Mouse (Mus musculus): ENCODE results near the gene Tiam2. TPM values are rescaled to one million over a fixed set of nuclear protein-coding genes. Genes with fewer than 3 reads are reported as not detected.

Gene Tiam2
- total RNA-seq, 2 experiments from 2014 or later = 2.7 to 2.8 TPM

DNA sequence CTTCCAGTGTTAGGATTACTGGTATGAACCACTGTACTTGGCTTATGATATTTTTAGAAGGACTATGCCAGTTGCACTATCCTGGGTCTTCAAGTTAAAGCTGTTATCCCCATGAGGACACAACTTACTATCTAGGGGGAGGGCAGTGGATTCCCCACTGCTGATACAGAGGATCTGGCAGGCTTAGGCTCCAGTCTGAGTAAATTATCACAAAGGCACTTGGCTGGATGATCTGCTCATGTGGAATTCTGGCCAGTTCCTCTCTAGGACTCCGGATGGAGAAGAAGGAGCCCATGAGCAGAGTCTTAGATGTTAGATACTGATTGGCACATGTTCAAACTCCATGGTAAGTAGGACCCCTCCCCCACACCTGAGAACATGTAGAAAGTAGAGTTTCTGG is 59.0 kb downstream of the Tiam2 start:
- DNase-seq = no peak
- intact Hi-C loops (cut with DNase I) = no loop called here

DNA sequence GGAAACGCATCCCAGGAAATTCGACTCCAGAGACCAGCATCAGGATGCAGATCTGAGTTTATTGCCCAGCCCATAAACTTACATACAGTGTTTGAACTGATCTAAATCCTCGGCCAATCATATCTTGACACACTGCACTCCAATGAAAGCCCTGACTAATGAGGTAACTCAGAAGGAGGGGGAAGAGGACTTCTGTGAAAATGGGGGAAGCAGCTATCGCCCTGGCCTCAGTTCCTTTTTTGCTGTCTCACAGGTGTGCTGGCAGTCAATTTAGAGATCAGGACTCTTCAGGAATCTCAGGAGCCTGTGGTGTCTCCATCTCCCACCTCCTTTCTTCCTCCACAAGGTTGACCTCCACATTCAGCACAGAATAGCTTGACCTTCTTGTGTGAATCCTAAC is 61.4 kb downstream of the Tiam2 start:
- intact Hi-C loops (cut with DNase I) = no loop called here
- no peak for DNase-seq

DNA sequence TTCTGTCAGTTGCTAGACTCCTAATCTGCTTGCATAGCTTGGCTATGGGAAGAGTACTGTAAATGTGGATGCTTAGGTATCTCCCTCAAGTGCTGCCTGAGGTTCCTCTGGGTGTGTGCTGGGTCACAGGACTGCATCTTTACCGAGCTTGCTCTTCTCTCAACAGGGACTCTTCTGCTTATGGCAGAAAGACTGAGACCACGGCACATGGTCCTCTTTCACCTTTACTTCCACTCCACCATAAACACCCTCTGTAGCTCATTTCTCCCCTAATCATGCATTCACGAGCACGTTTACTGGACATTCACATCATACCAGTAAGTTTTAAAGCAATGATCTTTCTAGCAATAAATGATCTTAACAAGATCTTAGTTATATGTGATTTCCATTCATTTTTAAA is 63.4 kb downstream of the Tiam2 start:
- DNase-seq = no peak
- intact Hi-C loops (cut with DNase I) = no loop called here

DNA sequence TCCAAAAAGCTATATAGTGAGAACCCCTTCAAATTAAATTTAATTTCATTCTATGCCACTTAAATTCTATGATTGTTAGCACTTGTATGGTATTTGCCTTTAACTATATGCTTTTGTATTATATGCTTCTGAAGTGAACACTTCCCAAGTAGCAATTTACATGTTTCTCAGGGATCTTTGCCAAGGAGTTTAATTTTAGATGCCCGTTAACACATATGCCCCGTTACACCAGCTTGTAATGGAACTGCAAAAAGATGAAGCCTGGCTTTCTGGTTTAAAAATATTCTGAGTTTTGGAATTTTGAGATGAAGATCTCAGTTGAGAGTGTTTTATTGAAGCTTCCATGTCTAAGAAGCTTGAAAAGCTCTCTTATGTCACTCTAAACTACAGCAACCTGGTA is 67.6 kb downstream of the Tiam2 start:
- intact Hi-C loops (cut with DNase I) = no loop called here
- no peak for DNase-seq

DNA sequence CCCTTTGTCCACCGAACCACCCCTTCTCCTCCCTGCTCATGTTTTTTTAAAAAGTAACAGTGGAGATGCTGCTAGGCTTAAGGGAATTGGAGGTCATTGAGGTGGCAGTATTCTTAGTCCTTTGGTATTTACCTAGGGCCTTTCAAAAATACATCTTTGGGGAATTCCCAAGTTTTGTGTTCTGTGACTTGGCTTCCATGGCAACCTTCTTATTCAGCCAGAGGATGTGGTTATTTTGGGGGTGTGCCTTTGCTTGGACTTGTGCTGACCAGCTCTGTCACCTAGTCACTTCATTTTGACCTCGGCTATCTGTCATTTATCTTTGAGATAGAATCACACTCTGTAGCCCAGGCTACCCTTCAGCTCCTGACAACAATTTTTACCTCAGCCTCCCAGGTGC is 68.6 kb downstream of the Tiam2 start:
- no peak for DNase-seq
- intact Hi-C loops (cut with DNase I) = no loop called here

DNA sequence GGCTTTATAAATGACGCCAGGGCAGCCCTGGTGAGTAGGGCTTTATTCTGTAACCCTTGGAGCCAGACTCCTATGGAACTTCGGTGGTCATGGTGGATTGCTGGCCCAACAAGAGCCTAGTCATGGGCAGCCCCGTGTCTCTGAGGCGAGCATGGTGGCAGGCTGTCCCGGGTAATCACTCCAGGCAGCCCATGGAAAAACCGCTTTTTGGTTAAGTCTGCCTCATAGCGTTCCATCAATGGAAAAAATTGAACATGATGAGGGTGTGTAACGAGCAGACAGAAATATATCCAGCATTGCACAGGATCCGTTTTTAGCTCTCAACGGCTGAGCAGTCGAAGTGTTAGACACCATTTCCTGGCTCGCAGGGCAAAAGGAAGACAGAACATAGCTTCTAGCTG is 70.5 kb downstream of the Tiam2 start:
- intact Hi-C loops (cut with DNase I) = no loop called here

DNA sequence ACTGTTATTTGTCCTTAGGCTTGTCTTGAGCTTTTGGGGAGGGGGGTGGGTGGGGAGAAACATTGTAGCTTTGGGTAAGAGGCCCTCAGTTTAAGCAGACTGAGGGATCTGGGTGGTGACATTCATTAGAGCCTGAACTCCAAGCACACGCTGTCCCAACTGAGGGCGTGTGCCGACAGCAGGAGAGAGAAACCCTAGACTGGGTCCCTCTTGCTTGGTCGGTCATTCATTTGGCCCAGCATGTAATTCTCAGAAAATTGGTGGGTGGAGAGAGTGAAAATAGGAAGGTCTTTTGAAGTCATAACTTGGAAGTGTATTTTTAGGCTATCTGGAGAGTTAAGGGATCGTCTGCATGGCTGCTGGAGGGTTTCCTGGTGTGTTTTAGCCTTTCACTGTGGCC is 71.5 kb downstream of the Tiam2 start:
- intact Hi-C loops (cut with DNase I) = no loop called here
- DNase-seq = no peak

More for the DNA sequence above, 70.5 kb downstream of the Tiam2 start:
- DNase-seq = no peak

DNA sequence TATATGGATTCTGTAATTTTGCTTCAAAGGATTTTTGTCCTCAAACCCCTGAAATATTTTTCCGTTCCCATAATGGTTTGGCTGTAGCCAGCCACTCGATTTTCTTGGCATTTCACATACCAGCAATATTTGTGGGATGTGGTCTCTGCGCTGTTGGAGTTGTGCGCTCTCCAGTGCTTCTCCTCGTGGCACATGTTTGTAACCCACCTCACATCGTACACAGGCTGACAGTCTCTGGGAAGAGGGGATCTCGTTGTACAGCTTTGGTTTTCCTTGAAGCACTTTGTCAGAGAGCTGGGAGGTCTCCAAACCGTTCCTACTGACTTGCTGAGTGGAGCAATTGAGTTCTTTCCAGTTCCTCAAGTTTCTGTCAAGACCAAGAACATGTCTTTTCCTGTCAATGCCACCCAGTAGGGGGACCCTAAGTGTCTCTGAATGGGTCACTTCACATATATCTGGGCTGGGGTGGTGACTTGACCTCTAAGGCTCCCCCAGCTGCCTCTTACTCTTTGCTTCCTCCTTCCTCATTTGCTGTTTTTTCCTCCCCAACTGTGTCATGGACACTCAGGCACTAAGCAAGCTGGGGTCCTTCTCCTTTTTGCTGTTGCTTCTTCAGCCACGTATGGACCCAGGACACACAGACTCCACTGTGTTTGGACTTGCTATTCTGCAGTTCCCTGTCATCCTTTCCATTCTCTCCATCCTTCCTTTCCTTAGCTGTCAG is 79.1 kb downstream of the Tiam2 start:
- intact Hi-C loops (cut with DNase I) = no loop called here
- no peak for DNase-seq

DNA sequence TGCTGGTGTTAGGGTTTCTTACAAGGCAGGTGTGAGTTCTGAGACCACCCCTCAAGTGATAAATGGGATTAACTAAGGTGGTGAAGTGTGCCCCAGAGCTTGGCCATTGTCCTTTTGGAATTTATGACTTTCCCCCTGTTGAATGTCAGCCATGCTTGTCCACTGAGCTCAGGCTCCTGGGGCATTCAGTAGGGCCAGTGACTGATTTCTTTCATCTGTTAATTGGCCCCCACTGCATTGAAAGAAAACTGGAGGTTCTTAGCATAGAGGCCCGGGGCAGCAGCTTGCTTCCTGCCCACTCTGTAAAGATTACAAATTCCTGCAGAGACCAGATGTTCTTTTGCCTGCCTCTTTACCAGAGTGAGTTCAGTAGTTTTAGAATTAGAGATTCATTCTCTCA is 80.7 kb downstream of the Tiam2 start:
- intact Hi-C loops (cut with DNase I) = no loop called here
- no peak for DNase-seq

DNA sequence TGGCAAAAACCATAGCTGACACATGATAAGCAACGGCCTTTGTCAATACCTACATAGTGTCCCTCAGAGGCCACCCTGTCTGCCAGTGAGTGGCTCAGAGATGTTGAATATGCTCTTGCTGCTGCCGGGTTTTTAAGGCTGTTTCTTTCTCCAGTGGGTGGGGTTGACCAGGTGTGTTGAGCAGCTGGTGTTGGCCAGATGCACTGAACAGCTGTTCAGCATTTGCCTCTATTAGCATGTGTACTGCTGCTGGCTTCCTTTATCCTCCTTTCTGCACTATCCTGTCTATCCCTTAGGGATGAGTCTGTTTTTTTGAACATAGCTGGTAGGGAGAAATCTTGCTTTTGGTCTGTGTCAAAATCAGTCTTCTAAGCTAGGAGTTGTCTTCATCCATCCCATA is 83.9 kb downstream of the Tiam2 start:
- intact Hi-C loops (cut with DNase I) = no loop called here
- no peak for DNase-seq

DNA sequence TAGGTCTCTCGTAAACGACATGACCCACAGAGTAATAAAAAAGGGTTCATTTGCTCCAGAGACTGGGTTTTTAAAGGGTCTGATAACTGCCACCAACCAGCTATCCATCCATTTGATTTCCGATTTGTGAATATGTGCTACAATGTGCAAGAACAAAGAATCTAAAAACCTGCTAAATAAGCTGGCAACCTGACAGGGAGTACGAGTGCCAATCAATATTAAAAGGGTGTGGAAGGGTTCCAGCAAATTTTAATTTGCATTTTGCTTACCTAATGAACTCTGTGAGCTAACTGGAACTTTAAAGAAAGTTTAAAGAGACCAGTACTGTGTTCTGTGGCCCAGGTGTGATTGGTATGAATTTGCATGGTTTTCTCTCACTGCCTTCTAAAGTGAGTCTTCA is 86.4 kb downstream of the Tiam2 start:
- intact Hi-C loops (cut with DNase I) = no loop called here
- DNase-seq = no peak

DNA sequence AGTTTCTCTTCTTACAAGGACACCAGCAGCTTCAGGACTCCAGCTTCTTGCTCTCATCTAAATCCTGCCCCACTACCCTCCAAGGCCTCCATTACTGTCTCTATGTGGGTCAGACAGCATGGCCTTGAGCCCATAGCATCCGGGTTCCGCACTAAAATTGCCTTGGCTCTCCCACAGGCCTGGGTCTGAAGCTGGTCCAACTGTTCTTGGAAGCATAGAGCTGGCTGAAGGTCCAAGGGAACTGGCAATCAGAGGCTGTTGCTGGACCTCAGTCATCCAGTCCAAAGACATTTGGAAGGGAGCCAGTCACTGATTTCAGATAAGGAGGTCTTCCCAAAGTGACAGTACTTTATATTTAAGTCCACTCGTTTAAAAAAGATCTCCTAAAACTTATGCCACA is 89.2 kb downstream of the Tiam2 start:
- DNase-seq = peak; percentile 55 to 66
- intact Hi-C loops (cut with DNase I) = no loop called here

DNA sequence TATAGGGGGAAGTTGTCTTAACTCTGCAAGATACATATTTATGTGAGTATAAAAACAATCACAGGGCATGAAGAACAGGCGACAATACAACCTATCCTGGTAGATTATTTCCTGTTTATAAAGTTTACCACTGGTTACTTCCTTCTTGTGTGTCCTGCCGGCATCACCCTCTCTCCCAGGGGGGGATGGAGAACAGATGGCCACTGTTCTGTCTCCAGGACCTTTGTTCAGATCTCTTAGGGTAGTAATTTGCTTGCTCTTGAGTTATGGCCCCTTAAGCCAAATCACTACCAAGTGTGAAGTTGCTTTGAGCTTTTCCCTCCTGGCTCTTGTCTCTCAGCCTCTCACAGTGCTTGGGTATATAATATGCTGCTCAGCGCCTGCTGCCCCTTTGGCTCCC is 90.0 kb downstream of the Tiam2 start:
- DNase-seq = no peak
- intact Hi-C loops (cut with DNase I) = no loop called here

DNA sequence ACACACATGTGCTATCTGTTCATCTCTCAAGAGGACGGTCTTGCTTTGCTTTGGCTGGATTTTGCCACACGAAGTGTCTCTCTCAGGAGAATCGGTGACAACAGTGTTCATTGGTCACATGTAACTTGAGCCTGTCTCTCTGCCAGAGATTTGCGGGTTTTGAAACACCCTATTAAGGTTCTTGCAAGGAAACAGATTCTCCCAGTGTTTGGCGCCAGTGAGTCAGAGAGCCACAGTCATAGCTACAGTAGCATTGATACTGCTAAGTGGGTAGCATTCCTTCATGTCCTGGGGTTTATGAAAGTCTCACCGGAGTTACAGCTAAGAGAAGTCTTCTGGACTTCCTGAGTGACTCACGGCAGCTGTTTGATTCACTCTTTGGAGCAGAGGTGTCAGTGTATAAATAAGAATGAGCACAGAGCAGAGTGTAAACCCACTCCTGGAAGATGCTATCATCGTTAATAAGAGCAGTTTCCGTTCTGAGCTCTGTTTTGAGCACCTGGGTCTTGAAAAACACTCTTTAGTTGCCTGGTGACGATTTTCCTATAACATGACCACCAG is 93.1 kb downstream of the Tiam2 start:
- no peak for DNase-seq
- intact Hi-C loops (cut with DNase I) = no loop called here

DNA sequence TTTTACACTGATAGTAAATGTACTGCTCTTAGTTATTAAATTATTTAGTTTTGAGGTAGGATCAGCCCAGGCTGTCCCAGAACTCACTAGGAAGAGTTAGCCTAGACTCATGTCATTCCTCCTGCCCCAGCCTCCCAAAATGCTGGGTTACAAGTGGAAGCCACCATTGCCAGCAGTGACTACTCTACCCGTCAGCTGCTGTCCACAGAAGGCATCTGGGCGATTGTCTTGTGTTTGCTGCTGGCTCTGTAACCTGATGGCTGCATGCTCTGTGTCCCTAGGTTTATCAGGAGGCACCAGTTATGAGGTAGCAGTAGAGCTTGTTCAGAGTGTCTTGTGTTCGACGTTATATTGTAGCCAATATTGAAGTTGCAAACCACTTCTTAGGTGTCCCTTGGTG is 93.8 kb downstream of the Tiam2 start:
- DNase-seq = no peak
- intact Hi-C loops (cut with DNase I) = no loop called here

DNA sequence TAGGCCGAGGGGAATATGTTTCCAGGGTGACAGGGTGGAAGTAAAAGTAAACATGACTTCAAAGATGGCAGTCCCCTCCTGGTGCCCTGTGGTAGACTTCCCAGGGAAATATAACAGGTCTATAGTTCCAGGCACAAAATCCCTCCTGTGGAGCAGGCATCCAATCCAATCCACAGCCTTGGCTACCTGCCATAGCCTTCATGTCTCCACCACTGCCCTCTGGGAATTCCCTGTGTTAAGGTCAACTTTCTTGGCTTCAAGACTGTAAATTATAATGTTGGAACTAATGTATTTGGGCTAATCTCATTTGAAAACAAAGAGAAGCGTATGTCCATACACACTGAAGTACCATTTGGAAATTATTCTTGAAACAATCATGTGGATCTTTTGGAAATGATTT is 97.0 kb downstream of the Tiam2 start:
- intact Hi-C loops (cut with DNase I) = no loop called here
- peak in 1 of 2 experiments; percentile 11 for DNase-seq

DNA sequence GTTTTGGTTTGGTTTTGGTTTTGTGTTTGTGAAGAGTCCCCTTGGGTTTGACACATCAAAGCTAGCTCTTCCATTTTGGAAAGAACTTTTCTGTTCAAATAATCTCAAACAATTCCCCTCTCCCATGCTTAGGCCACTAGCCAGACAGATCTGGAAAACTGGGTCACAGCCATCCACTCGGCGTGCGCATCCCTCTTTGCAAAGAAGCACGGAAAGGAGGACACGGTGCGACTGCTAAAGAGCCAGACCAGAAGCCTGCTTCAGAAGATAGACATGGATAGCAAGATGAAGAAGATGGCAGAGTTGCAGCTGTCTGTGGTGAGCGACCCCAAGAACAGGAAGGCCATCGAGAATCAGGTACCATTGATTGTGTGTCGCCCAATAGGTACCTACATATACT is 102.3 kb downstream of the Tiam2 start:
- intact Hi-C loops (cut with DNase I) = no loop called here
- DNase-seq = no peak

DNA sequence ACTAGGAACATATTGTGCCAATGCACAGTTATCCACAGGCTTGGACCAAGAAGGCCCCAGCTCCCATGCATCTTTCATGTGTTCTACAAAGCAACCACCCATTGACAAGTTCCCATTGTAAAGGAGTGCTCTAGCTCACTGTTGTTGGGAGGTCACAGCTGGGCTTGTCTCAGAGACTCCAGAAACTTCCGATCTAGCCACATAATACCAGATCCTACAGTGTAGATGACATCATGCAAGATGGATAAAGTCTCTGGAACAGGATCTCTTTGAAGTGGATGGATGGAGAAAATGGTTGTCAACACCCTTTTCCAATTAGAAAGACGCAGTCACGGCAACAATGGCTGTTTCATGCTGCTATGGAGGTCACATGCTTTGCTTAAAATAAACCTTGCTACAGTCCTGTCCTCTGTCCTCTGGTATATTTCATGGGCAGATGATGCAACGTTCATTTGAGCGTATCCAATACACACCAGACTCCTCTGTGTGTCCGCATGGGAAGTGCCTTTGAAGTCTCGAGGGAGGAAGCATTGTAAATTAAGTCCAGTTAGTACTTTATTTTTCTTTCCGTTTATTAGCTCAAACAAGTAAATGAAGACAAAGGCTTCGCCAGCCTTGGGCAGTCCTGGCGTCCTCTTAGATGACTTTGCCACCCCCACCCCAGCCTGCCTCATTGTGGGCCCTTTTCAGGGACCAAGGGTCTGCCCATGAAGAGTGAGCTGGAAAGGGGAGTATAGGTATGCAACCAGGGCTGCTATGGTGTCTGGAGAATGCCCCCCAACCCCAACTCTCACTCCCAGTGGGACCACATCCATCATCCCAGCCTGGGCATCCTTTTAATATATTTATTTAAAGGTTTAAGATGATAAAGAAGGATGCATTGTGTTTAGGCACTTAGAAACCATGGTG is 106.5 kb downstream of the Tiam2 start:
- DNase-seq = no peak
- intact Hi-C loops (cut with DNase I) = loop anchor here (5.0 kb wide), 1 partner anchor 146 kb away; no protein-coding TSS in a partner anchor

DNA sequence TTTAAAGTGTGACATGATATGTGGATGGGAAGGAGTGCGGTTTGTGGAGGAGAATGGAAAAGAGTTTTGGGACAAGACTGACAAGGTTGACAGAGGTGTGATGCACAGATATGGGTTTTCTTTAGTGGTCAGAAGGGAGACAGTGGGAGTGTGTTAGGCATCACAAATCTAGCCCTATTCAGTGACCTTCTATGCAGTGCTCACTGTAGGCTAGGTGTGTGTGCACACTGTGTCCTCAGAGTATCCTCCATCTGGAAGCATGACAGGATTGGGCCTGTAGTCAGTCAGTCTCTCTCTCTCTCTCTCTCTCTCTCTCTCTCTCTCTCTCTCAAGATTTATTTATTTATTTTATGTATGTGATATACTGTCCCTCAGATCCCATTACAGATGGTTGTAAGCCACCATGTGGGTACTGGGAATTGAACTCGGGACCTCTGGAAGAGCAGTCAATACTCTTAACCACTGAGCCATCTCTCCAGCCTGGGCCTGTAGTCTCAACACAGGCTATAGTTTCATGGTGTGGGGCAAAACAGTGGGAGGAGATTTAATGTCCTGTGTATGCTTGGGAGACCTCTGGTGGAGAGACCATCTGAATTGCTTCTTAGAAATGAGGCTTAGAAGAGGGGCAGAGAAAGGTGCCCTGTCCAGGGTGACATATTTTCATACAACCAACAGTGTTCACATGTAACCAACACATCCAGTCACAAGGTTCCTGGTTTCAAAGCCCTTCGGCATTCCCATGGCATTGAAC is 107.3 kb downstream of the Tiam2 start:
- intact Hi-C loops (cut with DNase I) = loop anchor here (5.0 kb wide), 1 partner anchor 146 kb away; no protein-coding TSS in a partner anchor
- no peak for DNase-seq

DNA sequence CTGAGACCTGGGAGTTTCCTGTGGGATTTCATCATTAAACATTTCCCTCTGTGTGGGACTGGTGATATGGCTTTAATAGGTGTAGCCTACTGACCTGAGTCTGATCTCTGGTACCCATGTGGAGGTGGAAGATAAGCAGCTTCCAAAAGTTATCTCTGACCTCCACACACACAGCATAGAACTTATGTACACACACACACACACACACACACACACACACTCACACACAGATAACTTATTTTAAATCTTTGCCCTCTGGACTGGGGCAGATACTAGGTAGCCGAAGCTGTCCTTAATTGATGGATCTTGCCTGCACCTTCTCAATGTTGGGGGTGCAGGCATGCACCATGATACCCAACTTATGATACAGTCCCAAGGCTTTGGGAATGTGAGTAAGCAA is 108.9 kb downstream of the Tiam2 start:
- no peak for DNase-seq

More for the DNA sequence above, 108.9 kb downstream of the Tiam2 start:
- intact Hi-C loops (cut with DNase I) = no loop called here

Measured in heart, postnatal 14 days (tissue).